Mouse (Mus musculus) kidney, postnatal 36 days (tissue): ENCODE measurements around the gene Cdc42ep5.
"Not testable (repeated sequence)": the region's sequence is repeated elsewhere in the genome, so short reads cannot be mapped to it uniquely, and the experiment has no call there.

ENCODE experiments used
- DNase-seq, 2 experiments: peaks; one replicate each; pipeline ENCODE4 v3.0.0; 2021 to 2022; ENCODE audit warnings: mixed read lengths in 2 of 2

Gene Cdc42ep5

DNA sequence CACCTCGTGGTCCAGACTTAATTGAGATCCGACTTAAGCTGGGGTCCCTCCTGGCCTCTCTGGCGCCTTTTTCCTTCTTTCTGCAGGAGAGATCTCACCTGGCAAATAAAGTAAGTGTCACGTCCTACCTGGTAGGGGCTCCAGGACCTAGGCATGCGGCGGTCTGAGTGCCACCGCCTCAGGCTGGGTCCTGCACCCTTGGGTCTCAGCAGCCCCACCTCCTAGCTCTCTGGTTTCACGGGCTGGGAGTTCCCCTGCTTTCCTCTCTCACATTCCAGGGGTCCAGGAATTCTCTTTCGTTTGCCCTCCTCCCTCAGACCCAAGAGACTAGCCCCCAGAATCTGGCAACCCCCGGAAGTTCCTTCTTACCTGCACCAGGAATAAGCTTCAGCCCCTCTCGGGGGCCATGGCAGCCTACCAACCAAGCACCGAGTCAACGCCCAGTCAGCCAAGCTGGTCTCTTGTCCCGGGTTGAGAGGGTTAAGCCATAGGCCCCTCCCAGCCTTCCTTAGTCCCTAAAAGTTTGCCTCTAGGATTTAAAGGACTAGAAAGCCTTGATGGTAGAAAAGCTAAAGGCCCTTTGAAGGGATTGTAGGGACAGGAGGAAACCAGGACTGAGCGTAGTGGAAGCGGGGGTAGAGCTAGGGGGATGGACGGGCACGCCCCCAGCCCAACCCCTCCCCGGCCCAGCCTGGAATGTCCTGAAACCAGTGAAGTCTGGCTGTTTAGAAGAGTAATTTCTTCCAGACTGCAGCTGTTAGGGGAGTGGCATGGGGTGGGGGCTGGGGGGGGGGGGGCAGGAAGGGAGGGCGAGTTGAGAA lies at the start of gene Cdc42ep5:
Gene Cdc42ep5 (minus strand): TSS at position 771 of the 821 bp plus-strand sequence.
- peak; percentile 69 to 73 for DNase-seq

DNA sequence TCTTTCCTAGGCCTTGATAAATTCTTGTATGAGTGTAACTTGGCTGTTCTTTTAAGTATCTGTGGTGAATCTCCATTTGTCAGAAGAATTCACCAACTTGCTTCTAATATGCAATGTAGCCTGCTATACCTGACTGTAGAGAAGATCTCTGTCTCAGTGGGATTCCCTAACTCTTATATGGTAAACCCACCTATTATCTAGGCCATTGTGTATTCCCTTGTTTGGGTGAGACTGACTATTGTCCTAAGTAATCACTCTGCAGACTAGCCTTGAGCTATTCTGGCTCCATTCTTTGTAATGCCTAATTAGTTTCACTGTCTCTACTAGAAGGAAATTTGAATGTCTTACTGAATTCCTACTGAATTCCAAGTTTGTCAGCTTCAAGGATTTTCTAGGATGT lies 48.8 kb upstream of the Cdc42ep5 start:
- DNase-seq = not testable (repeated sequence)

DNA sequence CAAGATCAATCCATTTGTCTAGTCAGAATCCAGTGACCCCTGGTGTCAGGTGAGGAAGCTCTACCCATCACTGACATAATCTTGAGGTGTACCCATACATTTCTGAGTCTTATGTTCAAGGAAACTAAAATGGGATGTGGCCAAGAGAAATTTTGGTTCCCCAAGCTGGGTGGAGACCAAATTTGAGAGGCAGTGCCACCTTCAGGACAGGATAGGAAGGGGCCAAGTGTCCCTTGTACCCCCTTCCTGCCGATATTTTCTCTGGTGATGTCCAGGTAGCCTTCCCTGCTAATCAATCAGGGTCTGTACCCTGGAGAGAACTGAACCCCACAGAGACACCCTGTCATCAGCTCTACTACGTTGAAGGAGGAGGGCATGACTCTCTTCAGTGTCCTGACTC lies 44.0 kb upstream of the Cdc42ep5 start:
- DNase-seq = peak in 1 of 2 experiments; percentile 9

DNA sequence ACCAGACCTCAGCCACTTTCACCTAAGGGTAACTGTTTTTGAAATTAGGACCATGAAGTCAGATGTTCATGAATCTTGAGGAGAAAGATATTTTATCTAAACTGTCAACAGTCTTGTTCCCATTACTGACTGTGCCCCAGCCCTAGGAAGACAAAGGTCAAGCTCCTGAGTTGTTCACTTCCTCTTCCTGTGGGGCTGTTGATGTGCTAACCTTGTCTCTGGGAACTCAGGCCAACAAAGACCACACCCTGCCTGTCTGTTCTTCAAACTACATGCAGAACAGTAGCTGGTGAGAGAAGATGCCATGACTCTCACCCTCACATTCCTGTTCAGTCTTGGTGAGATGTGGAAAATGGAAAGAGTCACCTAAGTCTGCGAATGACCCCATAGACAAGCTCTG lies 42.5 kb upstream of the Cdc42ep5 start:
- DNase-seq = no peak

DNA sequence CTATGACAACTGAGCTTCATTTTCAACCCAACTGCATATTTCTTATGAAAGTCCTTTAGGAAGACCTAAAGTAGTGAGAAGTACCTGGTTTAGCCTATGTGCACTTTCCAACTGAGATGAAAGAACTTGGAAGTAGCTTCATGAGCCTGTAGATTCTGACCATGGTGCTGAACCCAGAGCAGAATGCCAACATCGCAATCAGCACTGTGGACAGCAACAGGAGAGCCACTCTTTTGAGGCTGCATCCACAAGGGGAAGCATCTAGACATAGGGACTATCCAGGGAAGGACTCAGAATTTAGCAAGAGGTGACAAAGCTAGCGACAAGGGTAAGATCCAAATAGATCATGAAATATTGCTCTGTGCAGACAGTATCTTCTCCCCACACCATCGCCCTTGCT lies 13.8 kb upstream of the Cdc42ep5 start:
- peak; percentile 30 to 66 for DNase-seq

DNA sequence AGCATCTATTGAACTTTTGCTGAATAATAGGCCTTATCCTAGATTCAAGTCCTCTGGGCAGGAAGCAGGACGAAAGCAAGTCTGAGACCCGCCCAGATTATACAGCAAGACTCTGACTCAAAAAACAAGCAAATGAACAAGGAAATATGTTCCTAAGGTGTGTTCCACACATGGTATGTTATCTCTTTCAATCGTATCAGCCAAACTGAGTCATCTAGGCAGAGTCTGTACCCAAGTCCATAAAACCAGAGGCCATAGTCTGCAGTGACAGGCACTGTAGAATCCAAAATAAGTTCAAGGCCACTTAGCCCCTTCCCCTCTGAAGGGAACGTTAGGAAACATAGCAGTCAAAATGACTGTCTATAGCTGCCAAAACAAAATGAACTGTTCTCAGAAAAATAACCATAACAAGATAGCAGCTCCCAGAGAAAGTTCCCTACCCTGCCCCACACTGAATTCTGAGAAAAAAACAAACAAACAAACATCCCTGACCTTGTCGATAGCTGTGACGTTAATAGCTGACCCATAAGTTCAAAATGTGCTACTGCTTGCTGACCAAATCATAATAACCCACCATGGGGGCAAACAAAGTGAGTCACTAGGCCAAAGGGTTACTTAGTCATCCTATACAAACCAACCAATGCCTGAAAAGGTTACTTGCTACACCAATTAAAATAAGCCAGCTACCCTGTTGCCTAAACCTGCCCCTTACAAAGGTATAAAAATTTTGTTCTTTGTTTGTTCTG lies 5.7 kb upstream of the Cdc42ep5 start:
- DNase-seq = no peak

DNA sequence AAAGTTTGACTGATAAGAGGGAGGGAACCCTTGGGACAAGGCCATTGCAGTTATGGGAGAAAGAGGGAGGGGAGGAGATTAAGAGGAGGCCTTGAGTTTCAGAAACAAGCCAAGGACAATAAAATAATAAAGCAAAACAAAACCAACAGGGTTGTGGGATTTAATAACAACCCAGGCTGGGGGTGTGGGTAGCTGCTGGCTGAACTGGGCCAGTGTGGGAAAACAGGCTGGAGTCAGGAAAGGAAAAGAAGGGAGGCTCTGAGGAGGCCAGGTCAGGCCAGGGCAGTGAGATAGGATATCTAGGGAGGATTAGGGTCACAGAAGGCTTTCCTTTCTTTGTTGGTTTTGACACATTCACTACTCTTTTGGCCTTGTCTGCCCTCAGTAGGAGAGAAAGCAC lies 2.4 kb upstream of the Cdc42ep5 start:
- no peak for DNase-seq

DNA sequence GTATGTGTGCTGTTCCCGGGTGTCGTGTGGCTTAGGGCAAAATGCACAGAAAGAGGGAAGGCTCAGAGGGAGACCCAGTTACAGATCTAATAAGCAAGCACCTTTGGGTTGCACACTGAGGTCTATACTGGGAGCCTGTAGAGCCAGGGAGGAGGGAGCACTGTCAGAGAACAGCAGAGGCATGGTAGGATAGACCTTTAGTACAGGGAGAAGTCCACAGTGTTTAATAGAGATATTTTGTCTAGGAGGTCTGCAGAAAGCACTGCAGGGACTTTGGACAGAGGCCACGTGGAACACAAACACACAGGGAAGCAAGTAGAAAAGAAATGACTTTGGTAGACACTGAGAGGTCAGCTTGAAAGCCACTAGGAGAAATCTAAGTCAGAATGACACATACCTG lies 626 bp upstream of the Cdc42ep5 start:
- DNase-seq = peak; percentile 47 to 62

DNA sequence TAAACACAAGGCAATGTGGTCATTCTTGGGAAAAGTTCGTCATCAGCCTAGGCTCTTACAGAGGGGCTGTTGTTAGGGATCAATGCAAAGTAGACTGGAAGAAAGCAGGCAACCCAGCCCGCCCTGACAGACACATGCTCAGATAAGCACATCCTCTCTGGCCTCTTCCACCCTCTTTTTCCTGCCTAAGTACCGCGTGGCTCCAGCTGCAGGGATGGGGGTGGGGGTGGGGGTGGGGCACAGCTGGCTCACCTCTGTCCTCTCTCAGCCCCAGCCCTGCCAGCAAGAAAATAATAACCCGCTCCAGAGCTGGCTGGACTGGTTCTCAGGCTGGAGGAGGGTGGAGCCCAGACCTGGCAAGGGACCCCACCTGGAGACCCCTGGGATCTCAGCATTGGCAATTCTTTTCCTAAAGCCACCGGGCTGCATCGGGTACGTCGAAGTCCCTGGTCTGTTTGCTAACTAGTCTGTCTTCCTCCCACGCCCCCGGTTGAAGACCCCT lies 1.0 kb downstream of the Cdc42ep5 start:
- DNase-seq = no peak

DNA sequence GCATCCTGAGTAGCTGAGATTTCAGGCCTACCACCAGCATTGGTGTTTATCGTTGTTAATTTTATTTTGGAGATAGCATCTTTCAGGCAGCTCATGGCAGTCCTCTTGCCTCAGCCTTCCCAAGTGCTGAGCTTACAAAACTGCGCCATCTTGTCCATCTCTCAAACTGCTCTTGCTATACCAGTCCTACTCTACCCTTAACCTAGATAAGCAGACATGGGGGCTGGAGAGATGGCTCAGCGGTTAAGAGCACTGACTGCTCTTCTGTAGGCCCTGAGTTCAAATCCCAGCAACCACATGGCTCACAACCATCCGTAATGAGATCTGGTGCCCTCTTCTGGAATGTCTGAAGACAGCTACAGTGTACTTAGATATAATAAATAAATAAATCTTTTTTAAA lies 3.1 kb downstream of the Cdc42ep5 start:
- DNase-seq = not testable (repeated sequence)

DNA sequence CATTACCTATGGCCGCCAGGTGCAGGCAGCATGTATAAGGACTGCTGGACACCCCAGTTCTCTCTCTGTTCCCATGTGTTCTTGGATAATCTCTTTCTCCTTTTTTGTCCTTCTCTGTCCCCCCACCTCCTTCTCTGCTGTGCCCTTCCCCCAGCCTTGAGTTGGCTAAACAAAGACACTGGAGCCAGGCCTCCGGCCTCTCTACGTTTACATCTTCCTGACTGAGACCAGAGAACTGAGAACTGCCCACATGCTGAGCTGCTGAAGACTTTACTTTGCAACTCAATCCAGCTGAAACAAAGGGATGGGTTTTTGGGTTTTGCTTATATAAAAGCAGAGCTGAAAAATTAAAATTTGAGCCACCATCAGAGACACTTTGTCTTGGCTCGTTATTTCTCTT lies 9.7 kb downstream of the Cdc42ep5 start:
- no peak for DNase-seq

DNA sequence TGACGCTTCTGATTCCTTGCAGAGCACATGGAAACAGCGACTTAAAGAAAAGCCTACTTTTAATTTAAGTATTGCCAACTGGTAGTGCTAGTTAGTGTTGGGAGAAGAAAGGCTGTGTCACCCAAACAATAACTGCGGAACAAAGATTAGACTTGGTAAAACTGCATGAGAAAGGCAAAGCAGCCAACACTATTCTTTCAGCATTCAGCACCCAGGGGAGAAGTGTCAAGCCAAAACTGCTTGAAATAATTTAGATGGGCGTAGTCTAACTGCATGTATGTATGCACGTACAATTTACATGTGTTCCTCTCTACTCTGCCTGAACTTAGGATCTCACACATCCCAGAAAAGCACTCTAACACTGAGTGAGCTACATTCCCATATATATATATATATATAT lies 10.3 kb downstream of the Cdc42ep5 start:
- DNase-seq = no peak

DNA sequence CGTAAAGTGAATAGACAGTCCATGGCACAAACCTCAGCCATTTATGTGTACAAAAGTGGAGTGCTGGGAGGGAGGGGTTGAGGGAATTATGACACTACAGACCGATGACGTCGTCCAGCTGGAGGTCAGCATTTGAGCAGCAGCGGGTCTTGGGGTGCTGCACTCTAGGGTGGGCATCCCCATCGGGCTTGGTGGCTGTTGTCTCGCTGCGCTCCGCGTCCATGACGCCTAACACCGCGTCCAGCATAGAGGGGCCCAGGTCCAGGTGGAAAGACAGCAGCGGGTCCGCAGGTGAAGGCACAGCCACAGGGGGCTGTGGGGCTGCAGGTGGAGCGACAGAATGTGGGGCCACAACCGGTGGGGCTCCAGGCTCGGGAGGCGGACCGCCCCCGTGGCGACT lies 13.4 kb downstream of the Cdc42ep5 start:
- no peak for DNase-seq

DNA sequence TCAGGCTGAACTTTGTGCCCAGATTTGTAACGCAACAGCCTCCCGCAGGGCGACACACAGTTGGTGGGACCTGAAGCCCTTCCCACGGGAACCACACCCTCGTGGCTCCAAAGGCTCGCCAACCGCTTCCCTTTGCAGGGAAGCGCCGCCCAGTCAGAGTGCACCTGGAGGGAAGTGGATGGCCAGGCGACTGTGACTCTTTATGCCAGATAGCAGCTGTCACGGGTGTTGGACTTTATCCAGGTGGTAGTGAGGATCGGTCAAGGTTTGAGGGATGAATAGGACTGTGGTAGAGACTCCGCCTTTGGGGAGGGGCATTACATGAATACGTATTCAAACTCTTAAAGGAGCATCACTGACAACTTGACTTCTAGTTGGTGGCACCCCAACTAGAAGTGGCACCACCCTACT lies 13.8 kb downstream of the Cdc42ep5 start:
- peak; percentile 85 to 91 for DNase-seq

DNA sequence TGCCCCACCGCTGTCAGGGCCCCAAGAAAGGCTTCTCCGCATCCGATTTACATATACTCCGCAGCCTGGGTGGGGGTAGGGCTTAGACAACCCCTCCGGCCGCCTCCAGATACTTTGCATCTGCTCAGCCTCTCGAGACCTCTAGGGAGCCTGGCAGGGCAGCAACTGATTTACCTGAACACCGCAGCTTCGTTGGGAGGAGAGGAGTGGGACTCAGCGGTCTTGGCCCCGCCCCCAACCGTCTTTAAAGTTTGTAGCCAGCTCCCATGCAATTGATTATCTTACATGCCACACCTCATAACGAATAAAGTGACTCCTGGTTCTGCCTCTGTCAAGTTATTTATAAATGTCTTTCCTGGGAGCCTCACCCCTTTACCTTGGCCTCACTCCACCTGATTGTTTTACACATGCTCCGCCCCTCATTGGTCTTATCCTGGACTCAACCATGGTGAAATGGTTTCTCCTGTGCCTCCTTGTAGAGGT lies 14.6 kb downstream of the Cdc42ep5 start, which contains the start of gene Leng9:
Gene Leng9 (minus strand): TSS at position 316 of the 483 bp plus-strand sequence.
- DNase-seq = peak; percentile 54 to 71

DNA sequence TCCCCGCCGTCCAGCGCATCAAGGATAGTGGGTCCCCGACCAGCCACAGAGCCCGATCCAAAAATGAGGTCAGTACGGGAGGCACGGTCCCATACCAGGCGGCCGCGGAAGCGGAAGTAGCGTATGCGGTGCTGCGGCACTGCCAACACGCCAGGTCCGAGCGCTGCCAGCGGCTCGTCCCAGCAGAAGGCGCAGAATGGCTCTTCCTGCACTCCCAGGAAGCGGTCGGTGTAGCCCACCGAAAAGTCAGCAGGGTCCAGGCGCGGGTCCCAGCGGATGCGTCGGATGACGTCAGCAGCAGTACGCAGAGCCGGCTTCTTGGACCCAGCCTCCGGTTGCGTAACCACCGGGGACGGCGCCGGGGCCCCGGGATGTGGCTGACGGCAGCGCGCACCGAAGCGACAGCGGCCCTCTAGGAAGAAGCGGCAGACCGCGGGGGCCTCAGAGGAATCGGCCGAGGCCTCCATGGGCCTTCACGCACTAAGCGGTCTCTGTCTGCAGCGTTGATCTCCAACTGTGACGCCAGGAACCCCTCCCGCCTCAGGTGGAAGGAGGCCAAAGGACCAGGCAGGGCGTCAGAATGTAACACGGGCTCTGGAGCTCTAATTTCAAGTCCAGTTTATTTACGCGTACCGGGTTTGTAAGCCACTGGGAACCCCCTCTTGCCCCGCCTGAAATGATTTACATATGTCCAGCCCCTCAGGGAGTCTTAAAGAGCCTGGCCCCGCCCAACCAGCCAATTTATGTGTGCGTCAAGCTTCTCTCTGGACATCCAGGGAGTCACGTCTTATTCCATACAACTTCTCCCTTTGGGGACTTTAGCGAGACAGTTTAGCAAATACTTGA lies 15.2 kb downstream of the Cdc42ep5 start:
- DNase-seq = peak; percentile 87 to 89

DNA sequence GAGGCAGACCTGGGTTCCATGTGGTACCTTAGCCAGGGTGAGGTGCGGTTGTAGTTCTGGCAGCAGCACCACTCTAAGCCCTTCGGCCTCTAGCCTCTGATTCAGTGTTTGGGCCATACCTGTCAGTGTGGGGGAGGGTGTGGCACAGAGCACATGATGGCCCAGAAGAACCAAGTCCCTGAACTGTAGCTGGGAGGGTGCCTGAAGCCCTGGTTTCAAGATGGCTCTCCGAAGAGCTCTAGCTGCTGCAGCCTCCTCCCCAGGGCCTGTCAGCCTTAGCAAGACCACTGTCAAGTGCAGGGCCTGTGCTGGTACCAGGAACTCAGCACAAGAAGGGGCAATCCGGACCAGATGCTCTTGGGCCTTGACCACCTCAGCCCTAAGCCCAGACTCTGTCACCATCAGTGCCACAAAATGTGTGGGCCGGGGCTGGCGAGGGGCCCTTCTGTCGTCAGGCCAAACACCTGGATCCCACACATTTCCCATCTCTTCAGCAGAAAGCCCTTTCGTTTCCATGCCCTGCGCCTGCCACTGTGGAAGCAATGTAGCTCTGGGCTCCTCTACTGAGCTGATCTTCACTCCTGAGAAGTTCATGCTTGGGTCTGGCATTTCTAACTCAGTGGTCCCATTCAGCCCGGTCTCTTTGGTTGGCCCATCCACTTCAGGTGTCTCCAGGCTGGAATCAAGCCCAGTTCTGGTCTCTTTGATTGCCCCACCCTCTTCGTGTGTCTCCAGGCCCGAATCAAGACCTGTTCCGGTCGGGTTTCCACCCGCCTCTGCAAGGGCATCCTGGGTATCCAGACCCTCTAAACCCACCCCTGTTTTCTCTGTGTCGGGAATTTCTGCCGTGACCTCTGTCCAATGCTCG lies 16.1 kb downstream of the Cdc42ep5 start:
- peak; percentile 29 to 59 for DNase-seq

DNA sequence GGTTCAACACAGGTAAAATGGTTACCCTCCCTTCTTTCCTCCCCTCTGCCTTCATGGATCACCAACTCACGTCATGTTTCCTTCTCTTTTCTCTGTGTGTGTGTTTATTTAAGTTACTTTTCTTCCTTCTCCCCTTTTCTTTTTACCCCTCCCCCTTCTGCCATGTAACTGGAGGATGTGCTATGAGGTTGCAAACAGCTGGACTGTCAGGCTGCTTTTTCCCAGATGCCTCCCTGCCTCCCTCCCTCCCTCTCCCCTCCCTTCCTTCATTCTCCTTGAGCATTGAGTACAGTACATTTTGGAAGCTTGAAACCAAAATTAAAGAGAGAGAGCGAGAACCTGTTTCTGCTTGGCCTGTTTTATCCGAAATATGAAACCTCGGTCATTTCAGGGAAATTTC lies 16.8 kb downstream of the Cdc42ep5 start:
- DNase-seq = no peak

DNA sequence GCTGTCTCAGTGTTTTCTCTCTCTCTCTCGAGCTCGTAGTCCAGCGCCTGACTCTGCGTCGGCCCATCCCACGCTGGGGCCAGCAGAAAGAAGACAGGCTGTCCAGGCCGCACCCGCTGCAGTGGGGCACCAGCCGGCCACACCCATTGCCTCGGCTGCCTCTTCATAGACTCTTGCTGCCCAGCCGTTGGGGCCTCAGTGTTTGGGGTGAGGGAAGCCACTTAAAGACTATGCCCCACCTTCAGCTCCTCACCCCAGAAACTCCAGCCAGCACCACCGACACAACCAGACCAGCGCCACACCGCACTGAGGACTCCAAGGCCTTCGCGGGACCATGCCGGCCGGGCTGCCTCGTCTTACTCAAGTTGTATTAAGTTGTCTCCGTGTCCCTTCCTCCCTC lies 17.3 kb downstream of the Cdc42ep5 start:
- no peak for DNase-seq

DNA sequence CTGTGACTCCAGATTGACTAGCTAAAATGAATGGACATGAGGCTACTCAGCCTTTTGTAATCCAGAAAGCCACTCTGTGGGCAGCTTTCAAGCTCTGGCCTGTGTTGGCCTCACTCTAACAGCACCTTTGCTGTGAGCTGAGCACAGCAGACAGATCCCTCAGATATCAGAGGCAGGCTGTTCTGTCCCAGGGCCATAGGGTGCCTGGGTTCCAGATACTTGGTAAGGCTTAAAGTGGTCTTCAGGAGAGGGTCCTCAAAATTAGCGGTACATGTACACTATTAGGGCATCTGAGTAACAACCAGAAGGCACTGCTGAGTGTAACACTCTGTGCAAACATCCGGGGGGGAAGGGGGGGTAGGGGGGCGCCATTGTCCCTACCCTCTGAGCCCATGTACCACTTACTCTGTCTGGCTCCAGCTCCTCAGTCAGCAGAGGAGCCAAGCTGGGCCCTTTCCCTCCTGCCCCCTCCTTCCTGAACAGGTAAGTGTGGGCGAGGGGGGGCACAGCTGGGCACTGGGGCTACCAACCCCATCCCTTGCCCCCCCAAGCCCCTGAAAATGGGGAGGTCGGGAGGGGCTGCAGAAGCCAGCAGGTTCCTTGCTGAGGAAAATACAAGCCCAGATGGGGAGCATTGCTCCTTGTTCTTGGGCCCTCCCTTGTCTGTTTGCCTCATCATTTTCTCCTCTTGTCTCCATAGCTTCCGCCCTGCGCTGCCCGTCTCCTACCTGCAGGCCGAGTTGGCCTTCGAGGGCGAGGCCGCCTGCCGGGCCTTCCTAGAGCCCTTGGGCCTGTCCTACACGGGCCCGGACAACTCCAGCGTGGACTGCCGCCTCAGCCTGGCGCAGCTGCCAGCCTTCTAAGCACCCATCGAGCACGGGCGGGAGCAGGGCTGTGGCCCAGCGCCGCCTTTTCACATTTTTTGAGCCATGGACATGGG lies 18.1 kb downstream of the Cdc42ep5 start:
- no peak for DNase-seq
